Mouse (Mus musculus): ENCODE results near the gene Gpr132. TPM values are rescaled to one million over a fixed set of nuclear protein-coding genes. Genes with fewer than 3 reads are reported as not detected.
A peak's percentile ranks its signal among the peaks of the same experiment; 100 is the strongest.
"Not testable (repeated sequence)": the region's sequence is repeated elsewhere in the genome, so short reads cannot be mapped to it uniquely, and the experiment has no call there.

Gene Gpr132
- polyA plus RNA-seq, 1 experiment from 2014 or later: not detected

DNA sequence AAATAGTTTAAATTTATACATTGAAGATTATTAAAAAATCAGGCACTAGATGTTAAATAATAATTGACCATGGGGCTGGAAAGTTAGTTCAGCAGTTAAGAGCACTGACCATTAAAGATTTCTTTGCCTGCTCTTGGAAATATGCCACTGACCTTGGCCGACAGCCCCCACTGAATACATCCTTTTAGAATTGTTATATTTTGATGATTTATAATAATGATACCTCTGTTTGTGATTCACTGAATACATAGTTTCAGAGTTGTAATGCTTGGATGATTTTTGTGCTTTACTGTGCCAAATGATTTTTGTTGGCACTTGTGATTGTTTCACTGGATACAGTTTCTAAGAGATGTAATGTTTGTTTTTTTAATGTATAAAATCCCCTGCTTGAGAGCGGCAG is 25.9 kb downstream of the Gpr132 start:
- not testable (repeated sequence) for H3K27ac ChIP-seq (replicated peaks); H3K36me3 ChIP-seq; H3K4me2 ChIP-seq (replicated peaks); H3K27me3 ChIP-seq; H3K9ac ChIP-seq (replicated peaks); H3K4me3 ChIP-seq; H3K9me3 ChIP-seq; H3K4me1 ChIP-seq; ATAC-seq (replicated peaks)
- 89% methylated on average over 2 of the region's 2 CpGs for WGBS

DNA sequence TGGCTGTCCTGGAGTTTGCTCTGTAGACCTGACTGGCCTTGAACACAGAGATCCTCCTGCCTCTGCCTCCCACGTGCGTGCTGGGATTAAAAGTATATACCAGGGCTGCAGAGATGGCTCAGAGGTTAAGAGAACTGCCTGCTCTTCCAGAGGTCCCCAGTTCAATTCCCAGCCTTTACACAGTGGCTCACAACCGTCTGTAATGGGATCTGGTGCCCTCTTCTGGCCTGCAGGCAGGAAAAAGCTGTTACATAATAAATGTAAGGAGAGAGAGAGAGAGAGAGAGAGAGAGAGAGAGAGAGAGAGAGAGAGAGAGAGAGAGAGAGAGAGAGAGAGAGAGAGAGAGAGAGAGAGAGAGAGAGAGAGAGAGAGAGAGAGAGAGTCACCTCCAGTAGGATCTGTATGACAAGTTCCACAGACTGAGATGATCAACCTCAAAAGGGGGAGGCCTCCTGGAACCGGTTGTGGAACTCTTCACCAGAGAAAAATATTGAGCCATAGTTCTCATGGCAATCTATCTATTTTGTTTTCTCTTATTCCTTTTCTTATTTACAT is 26.6 kb downstream of the Gpr132 start:
- not testable (repeated sequence) for H3K9ac ChIP-seq (replicated peaks); H3K27ac ChIP-seq (replicated peaks); ATAC-seq (replicated peaks); H3K9me3 ChIP-seq; H3K4me3 ChIP-seq; H3K4me1 ChIP-seq; H3K27me3 ChIP-seq; H3K36me3 ChIP-seq; H3K4me2 ChIP-seq (replicated peaks)
- 77% methylated on average over 4 of the region's 4 CpGs for WGBS

DNA sequence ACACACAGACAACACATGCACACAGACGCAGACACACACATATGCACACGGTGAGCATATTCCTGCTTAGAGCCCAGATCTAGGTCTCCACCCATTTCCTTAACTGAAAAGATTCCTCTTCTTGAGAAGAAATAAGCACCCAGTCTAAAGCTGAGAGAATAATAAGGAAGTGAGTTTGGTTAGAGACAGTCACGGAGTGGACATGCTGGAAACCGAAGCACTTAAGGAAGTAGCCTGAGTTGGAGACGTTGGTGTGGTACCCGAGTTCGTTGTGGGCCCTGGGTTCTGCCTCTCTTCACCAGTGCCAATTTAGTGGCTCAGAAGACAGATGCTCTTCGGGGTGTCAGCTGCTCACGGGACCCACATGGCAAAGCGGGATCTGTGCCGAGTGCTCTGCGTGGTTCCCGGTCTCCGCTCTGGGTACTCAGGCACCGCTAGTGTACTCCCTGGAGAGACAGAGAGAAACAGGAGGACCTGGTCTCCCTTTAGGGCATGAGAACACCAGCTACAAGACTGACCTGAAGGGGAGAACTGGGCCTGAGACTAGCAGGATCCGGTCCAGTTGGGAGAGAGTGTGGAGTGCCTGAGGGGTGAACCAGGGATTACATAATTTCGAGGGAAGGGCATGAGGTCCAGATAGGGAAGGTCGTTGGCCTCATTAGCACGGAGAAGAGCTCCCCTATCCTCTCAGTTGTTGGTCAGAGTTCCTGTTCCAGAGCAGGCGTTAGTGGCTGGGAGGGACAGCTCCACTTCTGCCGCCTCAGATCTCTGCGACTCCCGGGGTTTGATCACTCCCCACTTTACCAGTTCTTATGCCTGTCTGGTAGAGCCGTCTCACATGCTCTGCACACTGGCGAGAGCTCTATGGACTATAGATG is 27.6 kb downstream of the Gpr132 start:
- Histone ChIP-seq H3K4me2 (replicated peaks) (no peak overlapping the region), H3K9ac (replicated peaks) (no peak overlapping the region), H3K4me1 (no peaks in the 10 kb centered on the region), H3K27ac (replicated peaks) (no peak overlapping the region), H3K36me3 (no peaks in the 10 kb centered on the region), H3K27me3 (no peaks in the 10 kb centered on the region), H3K4me3 (no peak overlapping the region), H3K9me3 (no peaks in the 10 kb centered on the region)
- no peak for ATAC-seq (replicated peaks)
- WGBS: 85% methylated on average over 25 of the region's 25 CpGs

DNA sequence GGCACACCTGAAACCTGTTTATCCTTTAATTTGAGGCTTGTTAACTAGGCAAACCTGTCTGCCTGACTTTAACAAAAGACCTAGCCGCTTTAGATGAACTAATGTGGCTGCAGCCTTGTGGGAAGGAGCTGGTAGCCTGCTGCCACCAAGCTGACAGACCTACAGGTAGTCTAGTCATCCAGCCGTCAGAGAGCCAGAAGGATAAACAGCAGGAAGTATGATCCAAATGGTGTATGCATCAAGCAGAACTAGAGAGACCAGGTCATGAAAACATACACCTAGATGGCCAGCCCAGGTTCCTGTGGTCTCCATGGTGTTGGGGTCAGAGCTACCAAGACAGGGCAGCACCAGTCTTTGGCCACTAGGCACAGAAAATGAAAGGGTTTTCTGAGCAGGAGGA is 33.0 kb downstream of the Gpr132 start:
- H3K36me3 ChIP-seq: peaks cover 3% of the 10 kb centered on the region
- no peaks in the 10 kb centered on the region for H3K27me3 ChIP-seq
- no peak overlapping the region for H3K9ac ChIP-seq (replicated peaks)
- no peak for ATAC-seq (replicated peaks)
- no peak overlapping the region for H3K4me3 ChIP-seq
- H3K9me3 ChIP-seq: no peaks in the 10 kb centered on the region
- peaks cover 15% of the 10 kb centered on the region for H3K4me1 ChIP-seq
- H3K4me2 ChIP-seq (replicated peaks): no peak overlapping the region
- no peak overlapping the region for H3K27ac ChIP-seq (replicated peaks)
- WGBS: 82% methylated on average over 2 of the region's 2 CpGs

DNA sequence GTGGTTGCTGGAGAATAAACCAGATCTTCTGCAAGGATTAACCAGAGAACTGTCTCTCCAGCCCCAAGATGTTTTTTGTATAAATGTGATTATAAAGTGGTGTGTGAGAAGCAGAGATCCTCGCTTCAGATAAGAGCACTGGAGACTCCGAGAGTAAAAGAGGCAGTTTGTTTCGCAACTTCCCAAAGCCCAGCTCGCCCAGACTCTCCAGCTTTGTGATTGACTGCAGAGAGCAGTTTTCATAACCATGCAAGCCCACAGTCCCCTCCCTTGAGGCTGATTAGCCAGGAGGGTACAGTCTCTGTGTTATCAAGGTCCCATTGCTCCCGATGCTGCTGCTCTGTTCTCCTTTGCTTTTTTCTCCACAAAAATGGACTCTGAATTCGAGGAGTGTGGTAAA is 34.5 kb downstream of the Gpr132 start:
- Histone ChIP-seq H3K4me1 (peaks cover 15% of the 10 kb centered on the region), H3K9ac (replicated peaks) (no peak overlapping the region), H3K36me3 (peaks cover 3% of the 10 kb centered on the region), H3K27me3 (no peaks in the 10 kb centered on the region), H3K27ac (replicated peaks) (no peak overlapping the region), H3K4me3 (no peak overlapping the region), H3K4me2 (replicated peaks) (no peak overlapping the region), H3K9me3 (no peaks in the 10 kb centered on the region)
- ATAC-seq (replicated peaks): no peak
- 91% methylated on average over 6 of the region's 6 CpGs for WGBS

DNA sequence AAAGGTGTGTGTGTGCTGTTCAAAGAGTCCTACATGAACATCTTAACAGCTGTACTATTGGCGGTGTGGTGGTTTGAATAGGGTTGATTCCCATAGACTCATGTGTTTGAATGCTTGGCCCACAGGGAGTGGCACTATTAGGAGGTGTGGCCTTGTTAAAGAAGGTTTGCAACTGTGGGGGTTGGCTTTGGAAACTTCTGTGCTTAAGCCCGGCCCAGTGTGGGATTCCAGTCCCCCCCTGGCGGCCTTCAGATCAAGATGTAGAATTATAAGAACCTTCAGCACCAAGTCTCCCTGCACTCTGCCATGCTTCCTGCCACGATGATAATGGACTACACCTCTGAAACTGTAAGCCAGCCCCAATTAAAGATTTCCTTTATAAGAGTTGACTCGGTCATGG is 35.6 kb downstream of the Gpr132 start:
- WGBS: 95% methylated on average over 5 of the region's 5 CpGs
- H3K4me1 ChIP-seq: peaks cover 26% of the 10 kb centered on the region

DNA sequence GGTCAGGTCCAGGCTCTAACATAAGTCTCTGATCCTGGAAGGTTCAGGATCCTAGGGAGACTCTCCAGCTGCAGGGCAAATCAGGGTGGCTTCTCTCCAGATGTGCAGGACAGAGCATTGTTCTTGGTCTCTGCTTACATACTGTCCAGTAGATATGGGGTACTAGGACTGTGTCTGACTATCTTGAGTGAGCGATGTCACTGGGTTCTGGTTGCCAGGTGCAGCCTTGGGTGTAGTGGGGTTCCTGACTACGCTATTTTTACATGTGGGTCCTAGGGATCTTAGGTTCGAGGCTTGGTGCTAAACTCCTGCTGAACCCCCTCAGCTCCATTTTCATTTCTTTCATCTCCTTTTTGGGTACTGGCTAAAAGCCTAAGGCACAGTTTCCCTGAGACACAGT is 37.5 kb downstream of the Gpr132 start:
- Histone ChIP-seq H3K4me2 (replicated peaks) (peak overlapping the region; percentile 52), H3K27ac (replicated peaks) (no peak overlapping the region), H3K4me3 (peak overlapping the region; percentile 95), H3K27me3 (no peaks in the 10 kb centered on the region), H3K9me3 (no peaks in the 10 kb centered on the region), H3K36me3 (peaks cover 10% of the 10 kb centered on the region), H3K9ac (replicated peaks) (peak overlapping the region; percentile 80), H3K4me1 (peaks cover 44% of the 10 kb centered on the region)
- 88% methylated on average over 3 of the region's 3 CpGs for WGBS
- no peak for ATAC-seq (replicated peaks)

More for the DNA sequence above, 35.6 kb downstream of the Gpr132 start:
- no peak overlapping the region for H3K27ac ChIP-seq (replicated peaks)
- H3K27me3 ChIP-seq: no peaks in the 10 kb centered on the region
- H3K9ac ChIP-seq (replicated peaks): no peak overlapping the region
- peaks cover 6% of the 10 kb centered on the region for H3K36me3 ChIP-seq
- no peaks in the 10 kb centered on the region for H3K9me3 ChIP-seq
- no peak overlapping the region for H3K4me3 ChIP-seq
- H3K4me2 ChIP-seq (replicated peaks): no peak overlapping the region
- no peak for ATAC-seq (replicated peaks)

DNA sequence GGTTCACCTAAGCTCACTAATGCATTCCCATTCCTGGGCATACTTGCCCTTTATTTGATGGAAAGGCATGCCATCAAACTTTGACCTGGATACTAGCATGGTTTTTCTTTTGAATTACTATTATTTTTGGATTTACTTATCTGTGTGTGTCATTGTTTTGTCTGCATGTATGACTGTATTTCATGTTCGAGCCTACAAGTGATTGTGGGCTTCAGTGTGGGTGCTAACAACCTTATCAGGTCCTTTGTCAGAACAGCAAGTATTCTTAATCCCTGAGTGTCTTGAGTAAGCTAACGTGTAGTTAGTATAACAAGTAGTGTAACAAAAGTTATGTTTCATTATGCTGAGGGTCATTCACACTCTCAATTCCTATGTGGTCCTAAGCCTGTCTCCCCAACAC is 37.9 kb downstream of the Gpr132 start:
- 24% methylated on average over 2 of the region's 2 CpGs for WGBS
- Histone ChIP-seq H3K36me3 (peaks cover 10% of the 10 kb centered on the region), H3K27me3 (no peaks in the 10 kb centered on the region), H3K9ac (replicated peaks) (peak overlapping the region; percentile 80), H3K4me1 (peaks cover 46% of the 10 kb centered on the region), H3K27ac (replicated peaks) (peak overlapping the region; percentile 80), H3K4me2 (replicated peaks) (peak overlapping the region; percentile 52), H3K4me3 (peak overlapping the region; percentile 95), H3K9me3 (no peaks in the 10 kb centered on the region)
- ATAC-seq (replicated peaks): no peak

DNA sequence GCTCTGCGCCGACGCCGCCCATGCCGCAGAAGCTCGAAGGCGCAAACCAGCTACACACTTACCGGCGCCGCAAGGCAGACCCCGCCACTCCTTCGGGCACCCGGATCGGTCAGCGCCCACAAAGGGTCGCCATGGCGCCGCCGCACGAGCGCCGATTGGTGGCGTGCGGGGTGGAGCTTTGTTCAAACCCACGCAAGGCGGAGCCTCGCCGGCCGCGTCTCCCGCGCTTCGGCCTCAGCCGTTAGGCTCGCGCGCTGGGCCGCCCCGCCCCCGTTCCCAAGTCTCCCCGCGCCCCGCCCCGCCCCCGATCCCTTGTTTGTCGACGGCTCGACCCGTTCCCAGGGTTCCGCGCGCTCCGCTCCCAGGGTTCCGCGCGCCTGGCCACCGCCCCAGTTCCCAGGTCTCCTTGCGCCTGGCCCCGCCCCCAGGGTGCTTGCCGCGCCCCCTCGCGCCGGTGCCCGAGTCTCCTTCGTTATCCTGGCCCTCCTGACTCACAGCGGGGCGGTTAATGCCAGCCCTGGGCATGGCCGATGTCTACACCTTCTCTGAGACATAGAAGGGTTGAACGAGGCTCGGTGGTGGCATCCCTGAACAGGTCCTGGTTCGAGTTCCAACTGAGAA is 38.7 kb downstream of the Gpr132 start, which contains the start of gene Cdca4:
Gene Cdca4, minus strand, starts transcription at position 180 of the 621 bp plus-strand sequence.
- H3K4me1 ChIP-seq: peaks cover 47% of the 10 kb centered on the region
- H3K27ac ChIP-seq (replicated peaks): peak within 1 kb of the TSS; percentile 95
- peak within 1 kb of the TSS; percentile 92 for H3K9ac ChIP-seq (replicated peaks)
- H3K27me3 ChIP-seq: no peaks in the 10 kb centered on the region
- WGBS: under 1% methylated on average over 63 of the region's 72 CpGs
- peak within 1 kb of the TSS; percentile 95 for H3K4me3 ChIP-seq
- ATAC-seq (replicated peaks): peak; percentile 97
- H3K4me2 ChIP-seq (replicated peaks): peak within 1 kb of the TSS; percentile 89
- no peaks in the 10 kb centered on the region for H3K9me3 ChIP-seq
- peaks cover 10% of the 10 kb centered on the region for H3K36me3 ChIP-seq

DNA sequence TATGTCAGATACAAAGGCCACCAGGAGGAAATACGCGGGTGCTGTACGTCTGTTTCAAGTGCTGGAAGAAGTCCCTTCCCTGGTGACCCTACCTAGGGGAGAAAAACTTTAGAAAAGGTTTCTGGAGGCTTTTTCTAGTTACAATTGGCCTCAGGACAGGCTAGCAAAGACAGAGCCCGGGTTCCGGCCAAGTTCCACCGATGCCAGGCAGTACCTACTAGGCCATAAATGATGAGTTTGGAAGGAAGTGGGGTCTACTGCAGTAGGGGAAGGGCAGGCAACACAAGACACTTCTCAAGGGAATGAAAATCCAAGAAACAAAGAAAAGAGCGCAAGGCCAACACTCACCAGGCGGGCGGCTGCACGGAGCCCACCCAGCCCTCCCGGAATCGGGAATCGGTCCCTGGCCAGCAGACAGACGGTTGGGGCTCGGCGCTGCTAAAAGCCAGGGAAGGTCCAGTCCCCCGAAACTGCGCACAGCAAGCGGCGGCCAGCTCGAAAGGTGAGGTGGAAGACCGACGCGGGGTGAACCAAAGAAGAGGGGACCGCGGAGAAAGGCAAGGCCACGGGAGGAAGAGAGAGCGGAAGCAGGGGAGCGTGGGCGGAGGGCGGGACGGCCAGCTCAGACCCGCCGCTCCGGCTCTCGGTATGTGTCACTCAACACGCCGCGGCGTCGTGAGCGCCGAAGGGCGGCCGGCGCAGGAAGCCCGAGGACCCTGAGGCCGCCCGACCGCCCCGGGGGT is 39.4 kb downstream of the Gpr132 start:
- peaks cover 13% of the 10 kb centered on the region for H3K36me3 ChIP-seq
- H3K4me2 ChIP-seq (replicated peaks): peak overlapping the region; percentile 89
- H3K27ac ChIP-seq (replicated peaks): peak overlapping the region; percentile 95
- H3K4me1 ChIP-seq: peaks cover 47% of the 10 kb centered on the region
- ATAC-seq (replicated peaks): peak; percentile 84
- peak overlapping the region; percentile 92 for H3K9ac ChIP-seq (replicated peaks)
- no peaks in the 10 kb centered on the region for H3K27me3 ChIP-seq
- under 1% methylated on average over 40 of the region's 51 CpGs for whole genome bisulfite sequencing
- H3K9me3 ChIP-seq: no peaks in the 10 kb centered on the region
- peak overlapping the region; percentile 95 for H3K4me3 ChIP-seq

DNA sequence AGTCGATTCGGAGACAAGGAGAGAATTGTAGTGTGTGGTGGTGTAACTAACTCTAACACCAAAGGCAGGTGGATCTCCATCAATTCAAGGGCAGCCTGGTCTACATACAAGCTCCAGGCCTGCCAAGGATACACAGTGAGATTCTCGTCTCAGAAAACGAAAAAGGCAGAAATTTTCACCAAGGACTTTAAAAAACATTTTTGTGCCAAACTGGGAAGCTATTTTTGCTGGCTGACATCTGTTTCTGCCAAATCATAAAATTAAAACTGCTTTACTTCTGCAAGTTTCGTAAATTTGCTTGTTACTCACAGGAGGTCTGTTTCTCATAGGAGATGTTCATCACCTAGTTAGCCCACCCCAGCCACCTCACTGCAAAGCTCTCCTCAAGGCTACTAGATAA is 42.1 kb downstream of the Gpr132 start:
- Histone ChIP-seq H3K9me3 (no peaks in the 10 kb centered on the region), H3K4me2 (replicated peaks) (no peak overlapping the region), H3K27me3 (no peaks in the 10 kb centered on the region), H3K9ac (replicated peaks) (no peak overlapping the region), H3K4me3 (no peak overlapping the region), H3K36me3 (peaks cover 23% of the 10 kb centered on the region; the same call in 1 of the 2 replicates), H3K27ac (replicated peaks) (no peak overlapping the region), H3K4me1 (peaks cover 47% of the 10 kb centered on the region)
- no peak for ATAC-seq (replicated peaks)
- 85% methylated on average over 5 of the region's 5 CpGs for WGBS

DNA sequence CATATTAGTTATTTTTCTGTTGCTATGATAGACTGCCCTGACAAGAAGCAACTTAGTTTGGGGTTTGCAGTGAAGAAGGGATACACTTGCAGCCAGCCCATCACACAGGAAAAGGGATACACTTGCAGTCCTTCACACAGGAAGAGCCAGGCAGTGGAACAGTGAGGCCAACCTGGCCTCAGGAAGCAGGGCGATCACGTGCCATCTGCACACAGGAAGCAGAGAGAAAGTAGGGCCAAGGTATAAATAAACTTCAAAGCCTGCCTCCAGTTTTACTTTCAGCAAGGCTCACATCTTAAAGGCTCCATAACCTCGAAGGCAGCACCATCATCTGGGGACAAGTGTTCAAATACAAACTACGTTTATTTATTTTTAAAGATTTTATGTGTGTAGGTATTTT is 44.8 kb downstream of the Gpr132 start:
- Histone ChIP-seq H3K4me1 (peaks cover 38% of the 10 kb centered on the region), H3K4me3 (no peak overlapping the region), H3K27ac (replicated peaks) (0 out of 2 replicates have a peak overlapping the region, but pooled peaks have one; percentile 20), H3K4me2 (replicated peaks) (no peak overlapping the region), H3K9me3 (no peaks in the 10 kb centered on the region), H3K9ac (replicated peaks) (no peak overlapping the region), H3K36me3 (peaks cover 49% of the 10 kb centered on the region), H3K27me3 (no peaks in the 10 kb centered on the region)
- 81% methylated on average over 4 of the region's 4 CpGs for WGBS
- ATAC-seq (replicated peaks): no peak
